Mouse (Mus musculus): ENCODE results near the gene Trmt1.

The Trmt1 gene

GRCm38 (mm10) chr8:84686191-84687002 lies at the start of gene Trmt1:
Gene Trmt1 (plus strand): TSS chr8:84686307.
- in situ Hi-C loops (cut with MboI; ENCODE audit: low pct_unique_long_range_greater_than_20kb in 1 of 2, low sequenced_read_pairs in 2 of 2, unreplicated experiment in 1 of 2): no loop called here

GRCm38 (mm10) chr8:84637946-84638554 lies 48.1 kb upstream of the Trmt1 start:
- in situ Hi-C loops (cut with MboI; ENCODE audit: low pct_unique_long_range_greater_than_20kb in 1 of 2, low sequenced_read_pairs in 2 of 2, unreplicated experiment in 1 of 2): no loop called here

- in situ Hi-C loops (cut with MboI; ENCODE audit: low pct_unique_long_range_greater_than_20kb in 1 of 2, low sequenced_read_pairs in 2 of 2, unreplicated experiment in 1 of 2): no loop called here
Measured at GRCm38 (mm10) chr8:84638555-84639161, 47.4 kb upstream of the Trmt1 start.

GRCm38 (mm10) chr8:84639162-84640009 lies 46.7 kb upstream of the Trmt1 start:
- in situ Hi-C loops (cut with MboI; ENCODE audit: low pct_unique_long_range_greater_than_20kb in 1 of 2, low sequenced_read_pairs in 2 of 2, unreplicated experiment in 1 of 2): no loop called here

- in situ Hi-C loops (cut with MboI; ENCODE audit: low pct_unique_long_range_greater_than_20kb in 1 of 2, low sequenced_read_pairs in 2 of 2, unreplicated experiment in 1 of 2): no loop called here
Measured at GRCm38 (mm10) chr8:84640010-84640588, 46.0 kb upstream of the Trmt1 start.

GRCm38 (mm10) chr8:84640617-84641294 lies 45.4 kb upstream of the Trmt1 start:
- in situ Hi-C loops (cut with MboI; ENCODE audit: low pct_unique_long_range_greater_than_20kb in 1 of 2, low sequenced_read_pairs in 2 of 2, unreplicated experiment in 1 of 2): no loop called here

GRCm38 (mm10) chr8:84641578-84642361 lies 44.3 kb upstream of the Trmt1 start:
- in situ Hi-C loops (cut with MboI; ENCODE audit: low pct_unique_long_range_greater_than_20kb in 1 of 2, low sequenced_read_pairs in 2 of 2, unreplicated experiment in 1 of 2): no loop called here

GRCm38 (mm10) chr8:84643019-84643418 lies 43.1 kb upstream of the Trmt1 start:
- in situ Hi-C loops (cut with MboI; ENCODE audit: low pct_unique_long_range_greater_than_20kb in 1 of 2, low sequenced_read_pairs in 2 of 2, unreplicated experiment in 1 of 2): no loop called here

GRCm38 (mm10) chr8:84646800-84647199 lies 39.3 kb upstream of the Trmt1 start:
- in situ Hi-C loops (cut with MboI; ENCODE audit: low pct_unique_long_range_greater_than_20kb in 1 of 2, low sequenced_read_pairs in 2 of 2, unreplicated experiment in 1 of 2): no loop called here

GRCm38 (mm10) chr8:84647461-84647901 lies 38.6 kb upstream of the Trmt1 start:
- in situ Hi-C loops (cut with MboI; ENCODE audit: low pct_unique_long_range_greater_than_20kb in 1 of 2, low sequenced_read_pairs in 2 of 2, unreplicated experiment in 1 of 2): no loop called here

GRCm38 (mm10) chr8:84650213-84650612 lies 35.9 kb upstream of the Trmt1 start:
- in situ Hi-C loops (cut with MboI; ENCODE audit: low pct_unique_long_range_greater_than_20kb in 1 of 2, low sequenced_read_pairs in 2 of 2, unreplicated experiment in 1 of 2): no loop called here

GRCm38 (mm10) chr8:84653092-84653631 lies 32.9 kb upstream of the Trmt1 start:
- in situ Hi-C loops (cut with MboI; ENCODE audit: low pct_unique_long_range_greater_than_20kb in 1 of 2, low sequenced_read_pairs in 2 of 2, unreplicated experiment in 1 of 2): no loop called here

- in situ Hi-C loops (cut with MboI; ENCODE audit: low pct_unique_long_range_greater_than_20kb in 1 of 2, low sequenced_read_pairs in 2 of 2, unreplicated experiment in 1 of 2): no loop called here
Measured at GRCm38 (mm10) chr8:84654597-84654996, 31.5 kb upstream of the Trmt1 start.

GRCm38 (mm10) chr8:84655336-84656190 lies 30.5 kb upstream of the Trmt1 start:
- in situ Hi-C loops (cut with MboI; ENCODE audit: low pct_unique_long_range_greater_than_20kb in 1 of 2, low sequenced_read_pairs in 2 of 2, unreplicated experiment in 1 of 2): no loop called here

GRCm38 (mm10) chr8:84656191-84656525 lies 29.9 kb upstream of the Trmt1 start:
- in situ Hi-C loops (cut with MboI; ENCODE audit: low pct_unique_long_range_greater_than_20kb in 1 of 2, low sequenced_read_pairs in 2 of 2, unreplicated experiment in 1 of 2): no loop called here

GRCm38 (mm10) chr8:84656641-84657126 lies 29.4 kb upstream of the Trmt1 start:
- in situ Hi-C loops (cut with MboI; ENCODE audit: low pct_unique_long_range_greater_than_20kb in 1 of 2, low sequenced_read_pairs in 2 of 2, unreplicated experiment in 1 of 2): no loop called here
